Comparison of ENCODE assay signal across 21 mouse cellular contexts in the genomic region with DNA sequence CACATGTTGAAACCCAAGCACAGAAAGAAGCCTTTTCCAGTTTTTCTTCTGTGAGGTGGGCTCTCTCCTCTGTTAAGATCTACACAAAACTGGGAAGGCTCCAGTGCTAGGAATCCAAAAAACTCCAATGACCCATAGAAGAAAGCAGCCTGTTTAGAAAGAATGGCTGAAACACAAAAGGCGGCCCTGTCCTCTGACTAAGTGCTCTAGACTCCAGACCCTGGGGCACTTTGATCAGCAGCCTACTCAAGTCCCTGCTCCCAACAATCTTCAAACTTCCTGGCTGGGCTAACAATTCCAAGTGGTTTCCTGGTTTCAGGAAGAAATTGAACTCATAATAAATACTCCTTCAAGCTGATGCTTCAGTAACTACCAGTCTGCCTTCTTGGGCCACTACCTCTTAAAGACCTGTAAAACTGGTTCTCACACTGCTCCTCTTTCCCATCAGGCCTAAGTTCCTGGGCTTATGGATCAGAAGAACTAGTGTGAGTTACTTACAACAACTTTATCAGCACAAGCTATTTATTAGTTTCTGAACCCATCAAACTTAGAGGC. TPM values are rescaled to one million over a fixed set of nuclear protein-coding genes. Genes with fewer than 3 reads are reported as not detected.
A peak's percentile ranks its signal among the peaks of the same experiment; 100 is the strongest.
DNase-seq lines count a peak whose midpoint lies in the region; ATAC-seq and TF ChIP-seq lines count a peak whose summit lies in the region.
"Had no signal": no experiment of that assay in that cellular context is flagged by ENCODE, and none has a peak within 500 bp of the region (broad histone marks: within the 10 kb centered on the region; RNA-seq: fewer than 3 reads in every experiment).

No protein-coding gene starts in this region.

- H3K4me3 ChIP-seq in hindbrain, embryonic 16.5 days (ENCODE audit: low read length), result no peak overlapping the region
- H3K4me3 ChIP-seq in hindbrain, embryonic 12.5 days, result no peak overlapping the region
- H3K4me3 ChIP-seq in lung, postnatal 0 days (ENCODE audit: low read depth, low read length), result no peak overlapping the region
- H3K4me3 ChIP-seq in midbrain, embryonic 16.5 days (ENCODE audit: low read depth, low read length), result no peak overlapping the region
- H3K4me3 ChIP-seq: embryonic facial prominence, embryonic 13.5 days; forebrain, embryonic 15.5 days; heart, embryonic 10.5 days; hindbrain, embryonic 10.5 days; midbrain, embryonic 12.5 days; neural tube, embryonic 13.5 days had no signal

- peaks cover 4% of the 10 kb centered on the region; the same call in 1 of the 2 replicates for H3K36me3 ChIP-seq in hindbrain, embryonic 16.5 days (ENCODE audit: control insufficient read depth, insufficient read depth, low read length)
- peaks cover 5% of the 10 kb centered on the region; the same call in 1 of the 2 replicates for H3K36me3 ChIP-seq in hindbrain, embryonic 12.5 days
- 0 out of 2 replicates have a peak, but pooled peaks cover 1% of the 10 kb centered on the region for H3K36me3 ChIP-seq in lung, postnatal 0 days (ENCODE audit: insufficient read depth, low read length)
- H3K36me3 ChIP-seq in midbrain, embryonic 16.5 days (ENCODE audit: control insufficient read depth, insufficient read depth, low read length), result 0 out of 2 replicates have a peak, but pooled peaks cover under 1% of the 10 kb centered on the region

- no peak for ATAC-seq in hindbrain, embryonic 16.5 days
- no peak for ATAC-seq in hindbrain, embryonic 12.5 days (ENCODE audit: low FRiP score)
- peak; percentile 62 for ATAC-seq in lung, postnatal 0 days
- no peak for ATAC-seq in midbrain, embryonic 16.5 days
- ATAC-seq: forebrain, embryonic 15.5 days had no signal

- H3K27ac ChIP-seq in hindbrain, embryonic 16.5 days (ENCODE audit: low read depth, low read length), result peak overlapping the region; percentile 17; the same call in 1 of the 2 replicates
- no peak overlapping the region for H3K27ac ChIP-seq in hindbrain, embryonic 12.5 days
- 0 out of 2 replicates have a peak overlapping the region, but pooled peaks have one; percentile 20 for H3K27ac ChIP-seq in lung, postnatal 0 days (ENCODE audit: low read length)
- H3K27ac ChIP-seq in midbrain, embryonic 16.5 days (ENCODE audit: low read length), result no peak overlapping the region
- H3K27ac ChIP-seq: embryonic facial prominence, embryonic 13.5 days; forebrain, embryonic 15.5 days; heart, embryonic 10.5 days; hindbrain, embryonic 10.5 days; midbrain, embryonic 12.5 days; neural tube, embryonic 13.5 days had no signal

- 78% methylated on average over 1 of the region's 1 CpGs for WGBS in hindbrain, embryonic 16.5 days
- WGBS in hindbrain, embryonic 12.5 days, result 80% methylated on average over 1 of the region's 1 CpGs
- WGBS in lung, postnatal 0 days, result 60% methylated on average over 1 of the region's 1 CpGs
- WGBS in midbrain, embryonic 16.5 days, result 76% methylated on average over 1 of the region's 1 CpGs

- H3K27me3 ChIP-seq in hindbrain, embryonic 16.5 days (replicated peaks; ENCODE audit: control insufficient read depth, insufficient read depth, low read length), result no peaks in the 10 kb centered on the region
- no peaks in the 10 kb centered on the region for H3K27me3 ChIP-seq in hindbrain, embryonic 12.5 days
- no peaks in the 10 kb centered on the region for H3K27me3 ChIP-seq in lung, postnatal 0 days (replicated peaks; ENCODE audit: insufficient read depth, low read length)
- no peaks in the 10 kb centered on the region for H3K27me3 ChIP-seq in midbrain, embryonic 16.5 days (ENCODE audit: control insufficient read depth, insufficient read depth, low read depth, low read length)
- H3K27me3 ChIP-seq: CH12.LX; embryonic facial prominence, embryonic 13.5 days; forebrain, embryonic 15.5 days; midbrain, embryonic 12.5 days; neural tube, embryonic 13.5 days had no signal

- no peak overlapping the region for H3K4me2 ChIP-seq in hindbrain, embryonic 16.5 days (ENCODE audit: low read length)
- H3K4me2 ChIP-seq in hindbrain, embryonic 12.5 days (replicated peaks), result no peak overlapping the region
- H3K4me2 ChIP-seq in lung, postnatal 0 days (replicated peaks; ENCODE audit: low read depth, low read length), result no peak overlapping the region
- H3K4me2 ChIP-seq in midbrain, embryonic 16.5 days (ENCODE audit: low read length), result no peak overlapping the region
- H3K4me2 ChIP-seq: embryonic facial prominence, embryonic 13.5 days; forebrain, embryonic 15.5 days; midbrain, embryonic 12.5 days; neural tube, embryonic 13.5 days had no signal

- TF ChIP-seq EP300 in lung, postnatal 0 days (IDR thresholded peaks at IDR 0.05), result 0 out of 2 replicates have a peak, but pooled peaks have one; percentile 9

- no peaks in the 10 kb centered on the region for H3K9me3 ChIP-seq in hindbrain, embryonic 16.5 days (ENCODE audit: control insufficient read depth, low read length)
- no peaks in the 10 kb centered on the region for H3K9me3 ChIP-seq in hindbrain, embryonic 12.5 days (replicated peaks)
- H3K9me3 ChIP-seq in lung, postnatal 0 days (ENCODE audit: low read length), result no peaks in the 10 kb centered on the region
- no peaks in the 10 kb centered on the region for H3K9me3 ChIP-seq in midbrain, embryonic 16.5 days (replicated peaks; ENCODE audit: control insufficient read depth, low read length, poor library complexity, severe bottlenecking)
- H3K9me3 ChIP-seq: embryonic facial prominence, embryonic 13.5 days; forebrain, embryonic 15.5 days; heart, embryonic 10.5 days; hindbrain, embryonic 10.5 days; midbrain, embryonic 12.5 days; neural tube, embryonic 13.5 days had no signal

- H3K4me1 ChIP-seq in hindbrain, embryonic 16.5 days (ENCODE audit: control insufficient read depth, insufficient read depth, low read depth, low read length), result no peaks in the 10 kb centered on the region
- H3K4me1 ChIP-seq in hindbrain, embryonic 12.5 days, result no peaks in the 10 kb centered on the region
- no peaks in the 10 kb centered on the region for H3K4me1 ChIP-seq in lung, postnatal 0 days (ENCODE audit: insufficient read depth, low read depth, low read length)
- no peaks in the 10 kb centered on the region for H3K4me1 ChIP-seq in midbrain, embryonic 16.5 days (ENCODE audit: control insufficient read depth, insufficient read depth, low read length)
- H3K4me1 ChIP-seq: embryonic facial prominence, embryonic 13.5 days; heart, embryonic 10.5 days; hindbrain, embryonic 10.5 days; midbrain, embryonic 12.5 days; neural tube, embryonic 13.5 days had no signal

- TF ChIP-seq CTCF in lung, postnatal 0 days (IDR thresholded peaks at IDR 0.05), result no peak

- DNase-seq in lung, adult 18-20 months, result peak; percentile 15 to 45
- no peak for DNase-seq in lung, postnatal 14 days
- peak; percentile 71 for DNase-seq in lung, postnatal 0 days (ENCODE audit: low spot score)
- no peak for DNase-seq in spleen, postnatal 36 days (ENCODE audit: low spot score in 2 of 2)
- DNase-seq in layer of hippocampus, adult 8-10 months (ENCODE audit: low spot score in 2 of 2), result no peak
- DNase-seq: adrenal gland, adult 8-10 months; cerebellum, adult 8-10 months; kidney, adult 9 months; liver; right cerebral cortex, adult 18-20 months; thymus, postnatal 36 days had no signal

- H3K9ac ChIP-seq in hindbrain, embryonic 16.5 days (ENCODE audit: low read depth, low read length), result no peak overlapping the region
- H3K9ac ChIP-seq in hindbrain, embryonic 12.5 days, result no peak overlapping the region
- no peak overlapping the region for H3K9ac ChIP-seq in lung, postnatal 0 days (replicated peaks; ENCODE audit: low read depth)
- H3K9ac ChIP-seq in midbrain, embryonic 16.5 days (ENCODE audit: low read depth, low read length), result no peak overlapping the region
- H3K9ac ChIP-seq: embryonic facial prominence, embryonic 13.5 days; forebrain, embryonic 15.5 days; midbrain, embryonic 12.5 days; neural tube, embryonic 13.5 days had no signal

RNA-seq across cellular contexts. Expression of gene Btbd7, which starts 45.4 kb away (rescaled TPM):
- 9.8 and 10.3 TPM in 2 replicates for polyA plus RNA-seq in hindbrain, embryonic 16.5 days (2015; fragmentation: Nextera tagmentation; extraction: Ambion mirVana)
- polyA plus RNA-seq in hindbrain, embryonic 12.5 days (2016; fragmentation: Nextera tagmentation; extraction: Ambion mirVana), result 27.5 and 27.9 TPM in 2 replicates
- 14.7 and 17.1 TPM in 2 replicates for polyA plus RNA-seq in lung, postnatal 0 days (2015; fragmentation: Nextera tagmentation; extraction: Ambion mirVana)
- polyA plus RNA-seq in midbrain, embryonic 16.5 days (2015; fragmentation: Nextera tagmentation; extraction: Ambion mirVana), result 11.2 and 14.9 TPM in 2 replicates
- 10 to 100 TPM; 19.1 to 24.3 (median 20.9) TPM for total RNA-seq in layer of hippocampus, adult 8-10 months (2022)

Comparison
In these comparisons a context has a peak if more than half of its experiments do, and no peak if none do; other contexts are left out.
1. H3K27ac ChIP-seq: peak in hindbrain, embryonic 16.5 days (single experiment) and lung, postnatal 0 days (single experiment); none in hindbrain, embryonic 12.5 days (single experiment) and midbrain, embryonic 16.5 days (single experiment).
2. DNase-seq: peak in lung, adult 18-20 months (2 of 2) and lung, postnatal 0 days (single experiment); none in lung, postnatal 14 days (single experiment), spleen, postnatal 36 days (0 of 2) and layer of hippocampus, adult 8-10 months (0 of 2).